Mouse (Mus musculus): ENCODE results near the gene Gm9972.

DNA sequence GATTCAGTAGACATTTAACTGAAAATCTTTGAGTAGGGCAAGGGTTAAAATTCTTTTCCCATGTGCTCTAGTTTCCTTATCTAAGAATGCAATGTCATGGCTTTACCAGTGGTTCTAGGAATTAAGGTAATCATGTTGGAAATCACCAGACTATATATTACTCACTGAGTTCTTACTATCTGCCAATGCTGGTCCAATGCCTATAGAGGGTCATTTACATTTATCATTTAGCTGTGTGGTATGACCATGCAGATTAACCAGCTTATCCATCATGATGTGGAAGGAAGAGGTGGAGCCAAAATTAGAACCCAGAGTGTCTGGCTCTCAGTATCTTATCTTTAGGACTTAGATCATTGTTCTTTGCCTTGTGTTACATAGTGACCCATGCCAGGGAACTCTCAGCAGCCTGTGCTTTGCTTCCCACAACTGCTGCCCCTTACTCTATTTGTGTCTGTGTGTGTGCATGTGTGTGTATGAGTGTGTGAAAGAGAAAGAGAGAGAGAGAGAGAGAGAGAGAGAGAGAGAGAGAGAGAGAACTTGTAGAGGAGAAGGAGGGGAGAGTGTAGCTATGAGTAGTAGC, 12.3 kb upstream of the Gm9972 start:
- TF ChIP-seq POLR2A (IDR thresholded peaks at IDR 0.05; ENCODE audit: low read depth, low read length) (no peak), CTCF (IDR thresholded peaks at IDR 0.05; ENCODE audit: extremely low read depth, insufficient read depth, insufficient read length, insufficient replicate concordance) (no peak)
